29 mouse cellular contexts compared by ENCODE assay signal in the genomic region with DNA sequence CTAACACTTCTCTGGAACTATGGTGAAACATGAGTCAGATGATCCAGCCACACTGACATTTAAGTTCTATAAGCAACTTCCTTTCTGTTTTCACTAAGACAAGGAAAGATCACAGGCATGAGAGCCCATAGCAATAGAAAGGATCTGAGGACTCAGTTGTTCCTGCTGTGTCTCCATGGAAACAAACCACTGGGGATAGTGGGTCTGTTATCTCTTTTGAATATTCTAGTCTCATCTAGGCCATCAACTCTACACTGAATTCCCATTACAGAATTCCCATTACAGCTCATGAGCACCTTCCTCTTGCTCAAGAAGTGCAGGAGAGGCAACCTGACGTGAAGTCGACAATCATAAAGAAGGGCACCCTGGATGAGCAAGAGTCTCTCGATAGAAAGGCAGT.
DNase-seq lines count a peak whose midpoint lies in the region; ATAC-seq and TF ChIP-seq lines count a peak whose summit lies in the region.
"Had no signal": no experiment of that assay in that cellular context is flagged by ENCODE, and none has a peak within 500 bp of the region (broad histone marks: within the 10 kb centered on the region; RNA-seq: fewer than 3 reads in every experiment).

No protein-coding gene starts in this region.

- H3K36me3 ChIP-seq in hindbrain, embryonic 13.5 days, result no peaks in the 10 kb centered on the region; the same call in 1 of the 2 replicates
- H3K36me3 ChIP-seq in hindbrain, embryonic 16.5 days (ENCODE audit: control insufficient read depth, insufficient read depth, low read length), result no peaks in the 10 kb centered on the region
- H3K36me3 ChIP-seq in midbrain, embryonic 11.5 days (ENCODE audit: control insufficient read depth, insufficient read depth, low read length), result no peaks in the 10 kb centered on the region
- H3K36me3 ChIP-seq in midbrain, embryonic 15.5 days (replicated peaks), result no peaks in the 10 kb centered on the region
- H3K36me3 ChIP-seq: embryonic facial prominence, embryonic 10.5 days; embryonic facial prominence, embryonic 13.5 days; heart, embryonic 12.5 days; heart, embryonic 15.5 days; intestine, embryonic 15.5 days had no signal

- 85% methylated on average over 3 of the region's 3 CpGs for WGBS in hindbrain, embryonic 13.5 days
- WGBS in hindbrain, embryonic 16.5 days, result 64% methylated on average over 3 of the region's 3 CpGs
- WGBS in midbrain, embryonic 11.5 days, result 88% methylated on average over 3 of the region's 3 CpGs
- 65% methylated on average over 3 of the region's 3 CpGs for WGBS in midbrain, embryonic 15.5 days

- no peak for ATAC-seq in hindbrain, embryonic 13.5 days (ENCODE audit: low FRiP score)
- ATAC-seq in hindbrain, embryonic 16.5 days, result no peak
- no peak for ATAC-seq in midbrain, embryonic 11.5 days (ENCODE audit: low FRiP score)
- no peak for ATAC-seq in midbrain, embryonic 15.5 days (replicated peaks)
- ATAC-seq: CD4-positive, CD25-positive, alpha-beta regulatory T cell, adult 4 months; forebrain, embryonic 13.5 days; forebrain, postnatal 0 days; intestine, embryonic 15.5 days had no signal

- no peak overlapping the region for H3K4me2 ChIP-seq in hindbrain, embryonic 13.5 days
- no peak overlapping the region for H3K4me2 ChIP-seq in hindbrain, embryonic 16.5 days (ENCODE audit: low read length)
- no peak overlapping the region for H3K4me2 ChIP-seq in midbrain, embryonic 11.5 days
- H3K4me2 ChIP-seq in midbrain, embryonic 15.5 days, result no peak overlapping the region
- H3K4me2 ChIP-seq: embryonic facial prominence, embryonic 13.5 days; forebrain, embryonic 13.5 days; heart, embryonic 12.5 days; heart, embryonic 15.5 days; hindbrain, embryonic 14.5 days; intestine, embryonic 15.5 days had no signal

- H3K9me3 ChIP-seq in hindbrain, embryonic 13.5 days, result no peaks in the 10 kb centered on the region
- no peaks in the 10 kb centered on the region for H3K9me3 ChIP-seq in hindbrain, embryonic 16.5 days (ENCODE audit: control insufficient read depth, low read length)
- H3K9me3 ChIP-seq in midbrain, embryonic 11.5 days (ENCODE audit: control insufficient read depth, low read length), result no peaks in the 10 kb centered on the region
- H3K9me3 ChIP-seq in midbrain, embryonic 15.5 days, result no peaks in the 10 kb centered on the region
- H3K9me3 ChIP-seq: embryonic facial prominence, embryonic 10.5 days; embryonic facial prominence, embryonic 13.5 days; forebrain, embryonic 13.5 days; heart, embryonic 12.5 days; heart, embryonic 15.5 days; intestine, embryonic 15.5 days had no signal

- H3K27ac ChIP-seq in hindbrain, embryonic 13.5 days, result 0 out of 2 replicates have a peak overlapping the region, but pooled peaks have one; percentile 32
- no peak overlapping the region for H3K27ac ChIP-seq in hindbrain, embryonic 16.5 days (ENCODE audit: low read depth, low read length)
- H3K27ac ChIP-seq in midbrain, embryonic 11.5 days (ENCODE audit: low read depth, low read length), result no peak overlapping the region
- no peak overlapping the region for H3K27ac ChIP-seq in midbrain, embryonic 15.5 days
- H3K27ac ChIP-seq: embryonic facial prominence, embryonic 10.5 days; embryonic facial prominence, embryonic 13.5 days; forebrain, embryonic 13.5 days; heart, embryonic 15.5 days; hindbrain, embryonic 14.5 days; intestine, embryonic 15.5 days had no signal

- no peak for TF ChIP-seq CTCF in brain, embryonic 14.5 days (IDR thresholded peaks at IDR 0.05; ENCODE audit: borderline replicate concordance, extremely low read depth, insufficient read depth, insufficient read length)

- peaks cover 7% of the 10 kb centered on the region for H3K4me1 ChIP-seq in hindbrain, embryonic 13.5 days (replicated peaks)
- H3K4me1 ChIP-seq in hindbrain, embryonic 16.5 days (ENCODE audit: control insufficient read depth, insufficient read depth, low read depth, low read length), result no peaks in the 10 kb centered on the region
- H3K4me1 ChIP-seq in midbrain, embryonic 11.5 days (ENCODE audit: control insufficient read depth, insufficient read depth, low read length), result no peaks in the 10 kb centered on the region
- no peaks in the 10 kb centered on the region for H3K4me1 ChIP-seq in midbrain, embryonic 15.5 days
- H3K4me1 ChIP-seq: embryonic facial prominence, embryonic 10.5 days; embryonic facial prominence, embryonic 13.5 days; forebrain, embryonic 13.5 days; heart, embryonic 15.5 days; intestine, embryonic 15.5 days had no signal

- peak; percentile 79 for DNase-seq in midbrain, embryonic 11.5 days (ENCODE audit: low spot score, missing footprints)
- DNase-seq in retina, embryonic 14.5 days (ENCODE audit: low spot score), result peak; percentile 13
- no peak for DNase-seq in retina, postnatal 1 day
- DNase-seq in brain, embryonic 14.5 days (ENCODE audit: low read depth), result peak; percentile 64
- no peak for DNase-seq in frontal cortex, postnatal 25 days (ENCODE audit: low spot score in 2 of 2)
- DNase-seq: adrenal gland, postnatal 10 days; adrenal gland, postnatal 36 days; cerebellum, adult 11 months; cerebellum, adult 2 months; cerebellum, adult 9-11 months; cerebellum, postnatal 25 days; embryo, embryonic 11 days; forebrain, postnatal 0 days; gastrocnemius, postnatal 25 days; heart, adult 18-20 months; heart, postnatal 10 days; heart, postnatal 36 days had no signal

- H3K9ac ChIP-seq in hindbrain, embryonic 13.5 days, result no peak overlapping the region
- no peak overlapping the region for H3K9ac ChIP-seq in hindbrain, embryonic 16.5 days (ENCODE audit: low read depth, low read length)
- H3K9ac ChIP-seq in midbrain, embryonic 11.5 days (ENCODE audit: low read length), result no peak overlapping the region
- H3K9ac ChIP-seq in midbrain, embryonic 15.5 days, result no peak overlapping the region
- H3K9ac ChIP-seq: embryonic facial prominence, embryonic 13.5 days; forebrain, embryonic 13.5 days; forebrain, postnatal 0 days; heart, embryonic 12.5 days; heart, embryonic 15.5 days; hindbrain, embryonic 14.5 days; intestine, embryonic 15.5 days had no signal

- no peaks in the 10 kb centered on the region for H3K27me3 ChIP-seq in hindbrain, embryonic 13.5 days
- H3K27me3 ChIP-seq in hindbrain, embryonic 16.5 days (replicated peaks; ENCODE audit: control insufficient read depth, insufficient read depth, low read length), result no peaks in the 10 kb centered on the region
- H3K27me3 ChIP-seq in midbrain, embryonic 11.5 days (ENCODE audit: control insufficient read depth, insufficient read depth, low read length), result no peaks in the 10 kb centered on the region
- no peaks in the 10 kb centered on the region for H3K27me3 ChIP-seq in midbrain, embryonic 15.5 days (replicated peaks)
- H3K27me3 ChIP-seq: embryonic facial prominence, embryonic 13.5 days; forebrain, embryonic 13.5 days; heart, embryonic 12.5 days; heart, embryonic 15.5 days; intestine, embryonic 15.5 days had no signal

- no peak overlapping the region for H3K4me3 ChIP-seq in hindbrain, embryonic 13.5 days
- H3K4me3 ChIP-seq in hindbrain, embryonic 16.5 days (ENCODE audit: low read length), result no peak overlapping the region
- H3K4me3 ChIP-seq in midbrain, embryonic 11.5 days (ENCODE audit: low read depth, low read length), result no peak overlapping the region
- no peak overlapping the region for H3K4me3 ChIP-seq in midbrain, embryonic 15.5 days
- H3K4me3 ChIP-seq: embryonic facial prominence, embryonic 10.5 days; embryonic facial prominence, embryonic 13.5 days; erythroblast, embryonic 14.5 days; forebrain, embryonic 13.5 days; heart, embryonic 12.5 days; heart, embryonic 15.5 days; intestine, embryonic 15.5 days had no signal

- no peak for TF ChIP-seq POLR2A in brain, embryonic 14.5 days (IDR thresholded peaks at IDR 0.05; ENCODE audit: borderline replicate concordance, extremely low read depth, insufficient read depth, insufficient read length, poor library complexity, severe bottlenecking)

Comparison
In these comparisons a context has a peak if more than half of its experiments do, and no peak if none do; other contexts are left out.
1. DNase-seq: peak in midbrain, embryonic 11.5 days (single experiment), retina, embryonic 14.5 days (single experiment) and brain, embryonic 14.5 days (single experiment); none in retina, postnatal 1 day (single experiment) and frontal cortex, postnatal 25 days (0 of 2).